Mouse (Mus musculus) central nervous system, embryonic 11.5 days (tissue): ENCODE measurements around the gene Moap1. TPM values are rescaled to one million over a fixed set of nuclear protein-coding genes. Genes with fewer than 3 reads are reported as not detected.

ENCODE experiments used
- polyA plus RNA-seq: library from polyadenylated mRNA; depleted of rRNA; stranded (reverse); fragments of >200 nt; gene quantifications from 2 replicates; pipeline ENCODE4 v1.2.3, GENCODE M21; 2012; rRNA removed

The Moap1 gene
- polyA plus RNA-seq = 3.0 and 7.8 TPM in 2 replicates

DNA sequence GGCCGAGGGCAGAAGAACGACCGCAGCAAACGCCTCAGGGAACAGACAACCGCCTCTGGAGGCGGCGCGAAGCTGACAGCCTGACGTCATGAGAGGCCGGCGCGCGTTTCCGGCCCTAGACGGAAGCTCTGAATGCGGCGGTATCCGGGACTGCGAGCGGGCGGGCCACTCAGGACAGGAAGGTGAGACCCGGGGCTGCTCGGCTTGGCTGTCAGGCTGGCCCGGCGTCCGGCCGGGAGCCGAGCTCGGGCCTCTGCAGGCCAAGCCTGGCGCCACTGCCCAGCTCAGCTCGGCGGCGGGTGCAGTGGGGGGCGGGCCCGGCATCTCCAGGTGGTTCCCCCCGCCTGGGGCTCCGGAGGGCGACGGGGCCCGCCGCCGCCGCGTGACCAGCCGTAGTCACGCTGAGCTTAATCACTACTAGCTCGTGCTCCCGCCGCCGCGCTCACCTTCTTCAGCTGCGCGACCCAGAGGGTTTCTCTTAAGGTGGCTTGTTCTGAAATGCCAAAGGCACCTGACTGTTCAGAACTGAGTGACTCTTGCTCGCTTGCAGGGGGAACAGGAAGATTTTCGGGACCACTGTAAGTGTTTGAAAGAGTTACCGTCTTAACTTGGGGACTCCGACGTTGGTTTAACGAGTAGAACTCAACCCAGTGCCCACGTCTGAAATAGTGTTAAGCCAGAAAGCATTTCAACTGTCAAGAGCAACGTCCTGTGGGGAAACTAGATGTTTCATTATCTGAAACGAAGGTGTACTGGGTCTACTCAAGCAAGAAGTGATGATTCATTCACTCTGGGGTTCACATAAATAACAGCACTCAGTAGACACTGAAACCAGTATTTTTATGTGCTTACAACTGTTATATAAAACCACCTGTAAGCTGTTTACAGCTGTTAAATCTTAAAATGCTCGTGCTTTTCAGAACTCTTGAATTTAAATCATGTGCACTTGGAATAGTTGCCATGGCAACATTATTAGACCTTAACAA is at the start of gene Moap1, which contains the start of gene Tmem251:
Gene Moap1, minus strand, starts transcription at position 73 of the 986 bp plus-strand sequence.
Gene Tmem251, plus strand, starts transcription at position 174 of the 986 bp plus-strand sequence.

DNA sequence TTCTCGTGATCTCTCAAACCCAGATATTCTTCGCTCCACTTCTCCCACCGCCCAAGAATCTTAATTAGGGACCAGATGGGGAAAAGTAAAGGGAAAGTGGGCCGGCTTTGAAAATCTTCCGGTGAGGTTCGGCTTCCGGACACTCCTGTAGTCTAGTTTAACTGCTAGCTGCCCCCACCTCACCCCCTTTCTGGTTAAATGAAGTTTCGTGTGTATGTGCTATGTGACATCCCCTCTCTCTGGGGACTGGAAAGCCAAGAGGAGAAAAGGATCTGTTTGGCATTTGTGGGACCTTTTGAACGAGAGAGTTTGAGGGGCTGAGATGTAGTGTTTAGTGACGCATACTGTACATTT is 14.9 kb upstream of the Moap1 start, which contains the start of gene Gm20604:
Gene Gm20604, minus strand, starts transcription at position 270 of the 354 bp plus-strand sequence.

DNA sequence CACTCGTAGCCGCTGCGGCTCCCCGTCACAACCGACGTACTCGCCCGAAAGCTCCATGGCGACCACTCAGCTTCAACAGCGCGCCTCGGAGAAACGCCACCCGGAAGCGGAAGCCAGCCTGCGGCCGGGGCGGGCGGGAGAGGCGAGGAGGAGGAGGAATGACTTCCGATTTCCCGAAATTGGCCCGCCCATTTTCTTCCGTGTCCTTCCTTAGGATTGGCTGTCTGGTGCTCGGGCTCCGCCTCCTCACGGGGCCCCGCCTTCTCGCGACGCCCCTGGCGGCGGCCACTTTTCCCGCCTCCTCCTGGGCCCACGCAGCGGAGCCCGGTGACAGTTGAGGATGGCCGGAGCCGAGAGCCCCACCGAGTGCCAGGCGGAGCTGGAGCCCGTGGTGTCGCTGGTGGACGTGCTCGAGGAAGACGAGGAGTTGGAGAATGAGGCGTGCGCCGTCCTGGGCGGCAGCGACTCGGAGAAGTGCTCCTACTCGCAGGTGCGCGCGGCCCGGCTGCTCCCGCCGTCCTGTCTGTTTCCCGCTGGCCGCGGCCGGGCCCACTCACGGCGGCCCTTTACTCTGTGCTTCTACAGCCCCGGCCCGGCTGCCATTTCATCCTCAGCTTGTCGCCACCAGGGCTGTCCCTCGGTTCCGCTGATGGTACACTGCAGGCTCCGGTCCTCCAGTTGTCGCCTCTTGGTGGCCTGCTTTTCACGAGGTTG is 14.4 kb upstream of the Moap1 start, which contains the start of the genes Gm28051, Gon7 and Ubr7:
Gene Gm28051, minus strand, starts transcription at position 77 of the 714 bp plus-strand sequence.
Gene Gon7, minus strand, starts transcription at position 115 of the 714 bp plus-strand sequence.
Gene Ubr7, plus strand, starts transcription at position 279 of the 714 bp plus-strand sequence.

DNA sequence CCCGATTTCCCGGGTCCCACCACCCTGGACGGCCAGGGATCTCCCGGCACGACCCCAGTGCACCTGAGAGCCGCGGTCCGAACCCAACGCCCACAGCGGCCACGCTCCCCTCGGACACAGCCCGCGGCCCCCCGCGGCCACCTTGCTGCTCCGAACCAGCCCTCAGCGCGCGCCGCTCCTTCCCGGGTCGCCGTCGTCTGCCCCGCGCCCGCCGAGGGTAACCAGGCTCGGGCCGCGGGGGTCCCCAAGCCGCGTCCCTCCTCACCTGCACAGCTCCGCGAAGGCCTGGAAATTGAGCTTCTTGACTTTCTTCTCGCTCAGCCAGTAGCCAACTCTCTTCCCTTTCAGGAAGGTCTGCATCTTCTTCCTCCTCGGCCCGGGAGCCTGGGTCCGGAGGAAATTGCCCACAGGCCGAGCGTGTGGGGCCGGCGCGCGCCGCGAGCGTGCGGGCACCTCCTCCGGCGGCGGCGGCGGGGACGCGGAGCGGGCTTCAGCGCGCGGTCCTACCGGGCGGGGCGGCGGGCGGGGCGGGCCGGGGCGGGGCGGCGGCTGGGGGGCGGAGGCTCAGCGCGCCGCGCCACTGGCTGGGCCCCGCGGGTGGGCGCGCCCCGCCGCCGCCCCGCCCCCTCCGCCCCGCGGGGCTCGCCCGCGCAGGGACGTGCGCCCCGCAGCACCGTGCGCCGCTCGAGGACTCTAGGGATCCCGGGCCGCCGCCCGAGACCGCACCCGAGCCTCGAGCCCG is 38.8 kb downstream of the Moap1 start, which contains the start of gene Itpk1:
Gene Itpk1, minus strand, starts transcription at position 474 of the 742 bp plus-strand sequence.

Other genes starting within 250 kb of the Moap1 start
- 15.3 and 22.4 TPM in 2 replicates for gene Chga, start 188.7 kb downstream of the Moap1 start, polyA plus RNA-seq
- 11.2 and 11.9 TPM in 2 replicates for gene Itpk1, start 38.7 kb downstream of the Moap1 start, polyA plus RNA-seq
- gene Tmem251, start 101 bp upstream of the Moap1 start, polyA plus RNA-seq = 4.1 and 4.4 TPM in 2 replicates
- not detected in 2 replicates for gene Gm28051, start 14.1 kb upstream of the Moap1 start, polyA plus RNA-seq
- gene Gon7, start 14.1 kb upstream of the Moap1 start, polyA plus RNA-seq = 27.7 and 43.6 TPM in 2 replicates
- gene Ubr7, start 14.3 kb upstream of the Moap1 start, polyA plus RNA-seq = 54.4 and 60.6 TPM in 2 replicates
- gene Gm20604, start 15.0 kb upstream of the Moap1 start, polyA plus RNA-seq = 25.1 and 28.7 TPM in 2 replicates
- 23.2 and 31.4 TPM in 2 replicates for gene Btbd7, start 134.8 kb upstream of the Moap1 start, polyA plus RNA-seq
- not detected in 2 replicates for gene Cox8c, start 155.7 kb upstream of the Moap1 start, polyA plus RNA-seq
- gene Unc79, start 205.2 kb upstream of the Moap1 start, polyA plus RNA-seq = 6.6 and 7.8 TPM in 2 replicates